ENCODE assay signal across 12 mouse cellular contexts in the genomic region with DNA sequence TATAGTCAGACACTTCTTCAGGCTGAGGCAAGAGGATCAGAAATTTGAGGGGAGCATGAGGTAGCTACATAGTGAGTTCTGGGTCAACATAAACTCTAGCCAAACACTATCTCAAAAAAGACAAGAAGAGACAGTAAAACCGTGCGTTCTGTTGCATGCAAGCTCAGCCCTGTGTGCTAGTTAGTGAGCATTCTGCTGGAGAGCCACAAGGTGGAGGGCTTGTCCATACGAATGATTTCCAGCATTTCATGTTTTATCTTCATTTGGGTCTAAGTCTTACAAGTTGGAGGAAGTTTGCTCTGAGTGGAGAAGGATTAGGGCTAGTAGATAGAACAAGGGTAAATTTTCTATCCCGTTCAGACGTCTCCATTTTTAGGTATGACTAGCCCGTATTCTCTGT. TPM values are rescaled to one million over a fixed set of nuclear protein-coding genes. Genes with fewer than 3 reads are reported as not detected.
DNase-seq lines count a peak whose midpoint lies in the region; ATAC-seq and TF ChIP-seq lines count a peak whose summit lies in the region.
"Had no signal": no experiment of that assay in that cellular context is flagged by ENCODE, and none has a peak within 500 bp of the region (broad histone marks: within the 10 kb centered on the region; RNA-seq: fewer than 3 reads in every experiment).

No protein-coding gene starts in this region.

- no peak overlapping the region for H3K9ac ChIP-seq in hindbrain, postnatal 0 days (replicated peaks; ENCODE audit: low read length)
- no peak overlapping the region for H3K9ac ChIP-seq in lung, postnatal 0 days (replicated peaks; ENCODE audit: low read depth)
- no peak overlapping the region for H3K9ac ChIP-seq in midbrain, embryonic 16.5 days (ENCODE audit: low read depth, low read length)
- H3K9ac ChIP-seq: heart, embryonic 15.5 days had no signal

- TF ChIP-seq EP300 in lung, postnatal 0 days (IDR thresholded peaks at IDR 0.05) = no peak

- H3K36me3 ChIP-seq in hindbrain, postnatal 0 days (ENCODE audit: insufficient read depth, low read length) = peaks cover 19% of the 10 kb centered on the region; the same call in 1 of the 2 replicates
- H3K36me3 ChIP-seq in hindbrain, embryonic 10.5 days = peaks cover 65% of the 10 kb centered on the region
- H3K36me3 ChIP-seq in lung, postnatal 0 days (ENCODE audit: insufficient read depth, low read length) = 0 out of 2 replicates have a peak, but pooled peaks cover 12% of the 10 kb centered on the region
- peaks cover 14% of the 10 kb centered on the region for H3K36me3 ChIP-seq in midbrain, embryonic 16.5 days (ENCODE audit: control insufficient read depth, insufficient read depth, low read length)

- WGBS in hindbrain, postnatal 0 days = 86% methylated on average over 6 of the region's 6 CpGs
- WGBS in hindbrain, embryonic 10.5 days = 88% methylated on average over 6 of the region's 6 CpGs
- WGBS in lung, postnatal 0 days = 73% methylated on average over 6 of the region's 6 CpGs
- WGBS in midbrain, embryonic 16.5 days = 88% methylated on average over 6 of the region's 6 CpGs

- no peak overlapping the region for H3K4me3 ChIP-seq in hindbrain, postnatal 0 days (ENCODE audit: low read length)
- no peak overlapping the region for H3K4me3 ChIP-seq in hindbrain, embryonic 10.5 days
- H3K4me3 ChIP-seq in lung, postnatal 0 days (ENCODE audit: low read depth, low read length) = no peak overlapping the region
- H3K4me3 ChIP-seq in midbrain, embryonic 16.5 days (ENCODE audit: low read depth, low read length) = no peak overlapping the region
- H3K4me3 ChIP-seq: heart, embryonic 15.5 days had no signal

- no peak overlapping the region for H3K27ac ChIP-seq in hindbrain, postnatal 0 days
- H3K27ac ChIP-seq in hindbrain, embryonic 10.5 days = no peak overlapping the region
- no peak overlapping the region for H3K27ac ChIP-seq in lung, postnatal 0 days (ENCODE audit: low read length)
- H3K27ac ChIP-seq in midbrain, embryonic 16.5 days (ENCODE audit: low read length) = no peak overlapping the region
- H3K27ac ChIP-seq: heart, embryonic 15.5 days had no signal

- H3K4me2 ChIP-seq in hindbrain, postnatal 0 days (ENCODE audit: low read depth, low read length) = no peak overlapping the region
- H3K4me2 ChIP-seq in lung, postnatal 0 days (replicated peaks; ENCODE audit: low read depth, low read length) = no peak overlapping the region
- no peak overlapping the region for H3K4me2 ChIP-seq in midbrain, embryonic 16.5 days (ENCODE audit: low read length)
- H3K4me2 ChIP-seq: heart, embryonic 15.5 days had no signal

- peak; percentile 69 for DNase-seq in hindbrain, postnatal 0 days (ENCODE audit: low spot score)
- DNase-seq in hindbrain, embryonic 10.5 days (ENCODE audit: low spot score) = no peak
- DNase-seq in lung, postnatal 0 days (ENCODE audit: low spot score) = peak; percentile 48
- DNase-seq in lung, postnatal 36 days = no peak
- peak; percentile 5 for DNase-seq in adipocyte (ENCODE audit: low spot score)
- no peak for DNase-seq in gastrocnemius, postnatal 25 days
- DNase-seq: cerebellum, postnatal 25 days; kidney, adult 2 months; thymus, postnatal 36 days had no signal

- no peak for ATAC-seq in hindbrain, postnatal 0 days
- peak; percentile 26; the same call in 1 of the 2 replicates for ATAC-seq in lung, postnatal 0 days
- 0 out of 2 replicates have a peak, but pooled peaks have one; percentile 39 for ATAC-seq in midbrain, embryonic 16.5 days
- no peak for ATAC-seq in CD4-positive, CD25-positive, alpha-beta regulatory T cell, adult 4 months

- TF ChIP-seq CTCF in hindbrain, postnatal 0 days (IDR thresholded peaks at IDR 0.05; ENCODE audit: low read depth) = peak; percentile 74
- TF ChIP-seq CTCF in lung, postnatal 0 days (IDR thresholded peaks at IDR 0.05) = peak; percentile 70

- no peaks in the 10 kb centered on the region for H3K4me1 ChIP-seq in hindbrain, postnatal 0 days (ENCODE audit: insufficient read depth, low read length)
- H3K4me1 ChIP-seq in hindbrain, embryonic 10.5 days (replicated peaks) = no peaks in the 10 kb centered on the region
- H3K4me1 ChIP-seq in lung, postnatal 0 days (ENCODE audit: insufficient read depth, low read depth, low read length) = no peaks in the 10 kb centered on the region
- no peaks in the 10 kb centered on the region for H3K4me1 ChIP-seq in midbrain, embryonic 16.5 days (ENCODE audit: control insufficient read depth, insufficient read depth, low read length)
- H3K4me1 ChIP-seq: heart, embryonic 15.5 days had no signal

- H3K27me3 ChIP-seq in hindbrain, postnatal 0 days (ENCODE audit: insufficient read depth, low read length) = no peaks in the 10 kb centered on the region
- H3K27me3 ChIP-seq in hindbrain, embryonic 10.5 days (ENCODE audit: insufficient read depth, poor library complexity, severe bottlenecking) = no peaks in the 10 kb centered on the region
- H3K27me3 ChIP-seq in lung, postnatal 0 days (replicated peaks; ENCODE audit: insufficient read depth, low read length) = no peaks in the 10 kb centered on the region
- H3K27me3 ChIP-seq in midbrain, embryonic 16.5 days (ENCODE audit: control insufficient read depth, insufficient read depth, low read depth, low read length) = no peaks in the 10 kb centered on the region
- H3K27me3 ChIP-seq: heart, embryonic 15.5 days had no signal

- no peaks in the 10 kb centered on the region for H3K9me3 ChIP-seq in hindbrain, postnatal 0 days (ENCODE audit: low read length)
- H3K9me3 ChIP-seq in hindbrain, embryonic 10.5 days = no peaks in the 10 kb centered on the region
- H3K9me3 ChIP-seq in lung, postnatal 0 days (ENCODE audit: low read length) = no peaks in the 10 kb centered on the region
- H3K9me3 ChIP-seq in midbrain, embryonic 16.5 days (replicated peaks; ENCODE audit: control insufficient read depth, low read length, poor library complexity, severe bottlenecking) = no peaks in the 10 kb centered on the region
- H3K9me3 ChIP-seq: heart, embryonic 15.5 days had no signal

RNA-seq across cellular contexts. Expression of a gene that starts 28.4 kb away (rescaled TPM):
- total RNA-seq in hindbrain, postnatal 0 days (2014; rRNA removed) = 8.3 and 14.1 TPM in 2 replicates
- 19.6 and 20.6 TPM in 2 replicates for polyA plus RNA-seq in hindbrain, postnatal 0 days (2015; fragmentation: Nextera tagmentation; extraction: Ambion mirVana)
- 18.8 and 21.2 TPM in 2 replicates for polyA plus RNA-seq in hindbrain, embryonic 10.5 days (2016; fragmentation: Nextera tagmentation; extraction: Ambion mirVana)
- 13.9 and 14.3 TPM in 2 replicates for polyA plus RNA-seq in lung, postnatal 0 days (2015; fragmentation: Nextera tagmentation; extraction: Ambion mirVana)
- polyA plus RNA-seq in midbrain, embryonic 16.5 days (2015; fragmentation: Nextera tagmentation; extraction: Ambion mirVana) = 17.3 and 18.2 TPM in 2 replicates
- total RNA-seq in gastrocnemius, postnatal 25 days (2021) = 1 to 10 TPM; 6.7 to 7.4 TPM
- polyA plus RNA-seq in CD4-positive, CD25-positive, alpha-beta regulatory T cell, adult 4 months (2017; shearing (Covaris generic)) = 10 to 100 TPM; 41.5 to 57.0 TPM

RNA-seq across cellular contexts. Expression of a gene that starts 28.5 kb away (rescaled TPM):
- total RNA-seq in hindbrain, postnatal 0 days (2014; rRNA removed) = 19.7 and 21.6 TPM in 2 replicates
- polyA plus RNA-seq in hindbrain, postnatal 0 days (2015; fragmentation: Nextera tagmentation; extraction: Ambion mirVana) = 37.2 and 44.8 TPM in 2 replicates
- 7.4 and 12.9 TPM in 2 replicates for polyA plus RNA-seq in hindbrain, embryonic 10.5 days (2016; fragmentation: Nextera tagmentation; extraction: Ambion mirVana)
- polyA plus RNA-seq in lung, postnatal 0 days (2015; fragmentation: Nextera tagmentation; extraction: Ambion mirVana) = 15.1 and 17.3 TPM in 2 replicates
- polyA plus RNA-seq in midbrain, embryonic 16.5 days (2015; fragmentation: Nextera tagmentation; extraction: Ambion mirVana) = 24.5 and 30.5 TPM in 2 replicates
- total RNA-seq in gastrocnemius, postnatal 25 days (2021) = 1 to 10 TPM; 1.3 to 1.9 TPM
- not detected for polyA plus RNA-seq in CD4-positive, CD25-positive, alpha-beta regulatory T cell, adult 4 months (2017; shearing (Covaris generic))

Comparison
In these comparisons a context has a peak if more than half of its experiments do, and no peak if none do; other contexts are left out.
1. DNase-seq: peak in hindbrain, postnatal 0 days (single experiment), lung, postnatal 0 days (single experiment) and adipocyte (single experiment); none in hindbrain, embryonic 10.5 days (single experiment), lung, postnatal 36 days (single experiment) and gastrocnemius, postnatal 25 days (single experiment).
2. ATAC-seq: peak in lung, postnatal 0 days (single experiment) and midbrain, embryonic 16.5 days (single experiment); none in hindbrain, postnatal 0 days (single experiment) and CD4-positive, CD25-positive, alpha-beta regulatory T cell, adult 4 months (single experiment).